Mouse (Mus musculus): ENCODE data around the gene Tcf25. TPM values are rescaled to one million over a fixed set of nuclear protein-coding genes. Genes with fewer than 3 reads are reported as not detected.
"Not testable (repeated sequence)": the region's sequence is repeated elsewhere in the genome, so short reads cannot be mapped to it uniquely, and the experiment has no call there.

Gene Tcf25
- polyA plus RNA-seq, 1 experiment from 2014 or later: 182 TPM

GRCm38 (mm10) chr8:123423441-123423840 lies 49.9 kb downstream of the Tcf25 start, which contains the start of gene Def8:
Gene Def8 (plus strand): TSS chr8:123423527.
- Histone ChIP-seq H3K4me1 (peaks cover 3% of the 10 kb centered on the region; the same call in 1 of the 2 replicates), H3K4me2 (peak within 1 kb of the TSS; percentile 53), H3K9ac (no peak within 1 kb of the TSS), H3K36me3 (no peaks in the 10 kb centered on the region), H3K9me3 (peaks cover 6% of the 10 kb centered on the region; the same call in 1 of the 2 replicates), H3K27ac (no peak within 1 kb of the TSS), H3K27me3 (replicated peaks) (no peaks in the 10 kb centered on the region), H3K4me3 (replicated peaks) (peak within 1 kb of the TSS; percentile 23; the same call in 1 of the 2 replicates)
- 75% methylated on average over 7 of the region's 7 CpGs for WGBS
- ATAC-seq (ENCODE audit: insufficient read depth, low FRiP score, low read depth): no peak

- H3K4me2 ChIP-seq: no peak overlapping the region
- no peak overlapping the region for H3K4me3 ChIP-seq (replicated peaks)
- WGBS: 96% methylated on average over 27 of the region's 27 CpGs
- no peak for ATAC-seq (ENCODE audit: insufficient read depth, low FRiP score, low read depth)
- no peak overlapping the region for H3K27ac ChIP-seq
- no peak overlapping the region for H3K9ac ChIP-seq
- H3K9me3 ChIP-seq: peaks cover 9% of the 10 kb centered on the region; the same call in 1 of the 2 replicates
- H3K4me1 ChIP-seq: peaks cover 3% of the 10 kb centered on the region; the same call in 1 of the 2 replicates
- H3K36me3 ChIP-seq: no peaks in the 10 kb centered on the region
- H3K27me3 ChIP-seq (replicated peaks): no peaks in the 10 kb centered on the region
Observed at GRCm38 (mm10) chr8:123426511-123427509, 53.3 kb downstream of the Tcf25 start.

GRCm38 (mm10) chr8:123427639-123428275 lies 54.2 kb downstream of the Tcf25 start:
- H3K4me1 ChIP-seq: peaks cover under 1% of the 10 kb centered on the region; the same call in 1 of the 2 replicates
- H3K4me3 ChIP-seq (replicated peaks): no peak overlapping the region
- WGBS: 95% methylated on average over 24 of the region's 24 CpGs
- no peak overlapping the region for H3K4me2 ChIP-seq
- no peak for ATAC-seq (ENCODE audit: insufficient read depth, low FRiP score, low read depth)
- no peaks in the 10 kb centered on the region for H3K27me3 ChIP-seq (replicated peaks)
- no peaks in the 10 kb centered on the region for H3K36me3 ChIP-seq
- H3K27ac ChIP-seq: no peak overlapping the region
- peaks cover 9% of the 10 kb centered on the region; the same call in 1 of the 2 replicates for H3K9me3 ChIP-seq
- H3K9ac ChIP-seq: no peak overlapping the region

- Histone ChIP-seq H3K9ac (no peak overlapping the region), H3K27ac (no peak overlapping the region), H3K27me3 (replicated peaks) (no peaks in the 10 kb centered on the region), H3K4me2 (no peak overlapping the region), H3K4me3 (replicated peaks) (no peak overlapping the region), H3K9me3 (peaks cover 9% of the 10 kb centered on the region; the same call in 1 of the 2 replicates), H3K36me3 (no peaks in the 10 kb centered on the region), H3K4me1 (no peaks in the 10 kb centered on the region)
- no peak for ATAC-seq (ENCODE audit: insufficient read depth, low FRiP score, low read depth)
- WGBS: 97% methylated on average over 29 of the region's 29 CpGs
Observed at GRCm38 (mm10) chr8:123428343-123428893, 54.9 kb downstream of the Tcf25 start.

GRCm38 (mm10) chr8:123428939-123429721 lies 55.6 kb downstream of the Tcf25 start:
- Histone ChIP-seq H3K4me3 (replicated peaks) (no peak overlapping the region), H3K27ac (no peak overlapping the region), H3K36me3 (no peaks in the 10 kb centered on the region), H3K4me2 (no peak overlapping the region), H3K4me1 (no peaks in the 10 kb centered on the region), H3K9me3 (peaks cover 9% of the 10 kb centered on the region; the same call in 1 of the 2 replicates), H3K27me3 (replicated peaks) (no peaks in the 10 kb centered on the region), H3K9ac (no peak overlapping the region)
- 95% methylated on average over 23 of the region's 23 CpGs for WGBS
- ATAC-seq (ENCODE audit: insufficient read depth, low FRiP score, low read depth): no peak

GRCm38 (mm10) chr8:123429722-123430013 lies 56.1 kb downstream of the Tcf25 start:
- WGBS: 97% methylated on average over 15 of the region's 15 CpGs

GRCm38 (mm10) chr8:123430936-123431335 lies 57.4 kb downstream of the Tcf25 start:
- not testable (repeated sequence) for H3K9ac ChIP-seq; H3K36me3 ChIP-seq; H3K27me3 ChIP-seq (replicated peaks); ATAC-seq (ENCODE audit: insufficient read depth, low FRiP score, low read depth); H3K27ac ChIP-seq; H3K4me1 ChIP-seq; H3K9me3 ChIP-seq; H3K4me2 ChIP-seq; H3K4me3 ChIP-seq (replicated peaks)
- WGBS: 86% methylated on average over 8 of the region's 8 CpGs

More at GRCm38 (mm10) chr8:123429722-123430013, 56.1 kb downstream of the Tcf25 start:
- not testable (repeated sequence) for ATAC-seq (ENCODE audit: insufficient read depth, low FRiP score, low read depth); H3K27ac ChIP-seq; H3K4me3 ChIP-seq (replicated peaks); H3K27me3 ChIP-seq (replicated peaks); H3K9me3 ChIP-seq; H3K9ac ChIP-seq; H3K36me3 ChIP-seq; H3K4me1 ChIP-seq; H3K4me2 ChIP-seq

GRCm38 (mm10) chr8:123431616-123432365 lies 58.2 kb downstream of the Tcf25 start:
- Histone ChIP-seq H3K27ac (no peak overlapping the region), H3K9ac (no peak overlapping the region), H3K4me1 (no peaks in the 10 kb centered on the region), H3K36me3 (no peaks in the 10 kb centered on the region), H3K4me2 (no peak overlapping the region), H3K9me3 (peaks cover 7% of the 10 kb centered on the region; the same call in 1 of the 2 replicates), H3K27me3 (replicated peaks) (no peaks in the 10 kb centered on the region), H3K4me3 (replicated peaks) (no peak overlapping the region)
- no peak for ATAC-seq (ENCODE audit: insufficient read depth, low FRiP score, low read depth)
- 94% methylated on average over 25 of the region's 25 CpGs for WGBS

GRCm38 (mm10) chr8:123432381-123432780 lies 58.8 kb downstream of the Tcf25 start:
- WGBS: 97% methylated on average over 16 of the region's 16 CpGs
- Histone ChIP-seq H3K36me3 (no peaks in the 10 kb centered on the region), H3K9me3 (0 out of 2 replicates have a peak, but pooled peaks cover 3% of the 10 kb centered on the region), H3K27me3 (replicated peaks) (no peaks in the 10 kb centered on the region), H3K4me2 (no peak overlapping the region), H3K4me3 (replicated peaks) (no peak overlapping the region), H3K4me1 (no peaks in the 10 kb centered on the region), H3K9ac (no peak overlapping the region), H3K27ac (no peak overlapping the region)
- no peak for ATAC-seq (ENCODE audit: insufficient read depth, low FRiP score, low read depth)

- not testable (repeated sequence) for H3K27ac ChIP-seq; H3K9me3 ChIP-seq; H3K36me3 ChIP-seq; H3K4me1 ChIP-seq; ATAC-seq (ENCODE audit: insufficient read depth, low FRiP score, low read depth); H3K27me3 ChIP-seq (replicated peaks); H3K9ac ChIP-seq; H3K4me2 ChIP-seq; H3K4me3 ChIP-seq (replicated peaks)
- 96% methylated on average over 47 of the region's 47 CpGs for WGBS
Observed at GRCm38 (mm10) chr8:123433241-123433974, 59.9 kb downstream of the Tcf25 start.

Data from stomach, embryonic 15.5 days (tissue).